Mouse (Mus musculus): ENCODE results near the gene Map2k7. TPM values are rescaled to one million over a fixed set of nuclear protein-coding genes. Genes with fewer than 3 reads are reported as not detected.

The Map2k7 gene
- polyA plus RNA-seq, 1 experiment = 73.2 TPM

DNA sequence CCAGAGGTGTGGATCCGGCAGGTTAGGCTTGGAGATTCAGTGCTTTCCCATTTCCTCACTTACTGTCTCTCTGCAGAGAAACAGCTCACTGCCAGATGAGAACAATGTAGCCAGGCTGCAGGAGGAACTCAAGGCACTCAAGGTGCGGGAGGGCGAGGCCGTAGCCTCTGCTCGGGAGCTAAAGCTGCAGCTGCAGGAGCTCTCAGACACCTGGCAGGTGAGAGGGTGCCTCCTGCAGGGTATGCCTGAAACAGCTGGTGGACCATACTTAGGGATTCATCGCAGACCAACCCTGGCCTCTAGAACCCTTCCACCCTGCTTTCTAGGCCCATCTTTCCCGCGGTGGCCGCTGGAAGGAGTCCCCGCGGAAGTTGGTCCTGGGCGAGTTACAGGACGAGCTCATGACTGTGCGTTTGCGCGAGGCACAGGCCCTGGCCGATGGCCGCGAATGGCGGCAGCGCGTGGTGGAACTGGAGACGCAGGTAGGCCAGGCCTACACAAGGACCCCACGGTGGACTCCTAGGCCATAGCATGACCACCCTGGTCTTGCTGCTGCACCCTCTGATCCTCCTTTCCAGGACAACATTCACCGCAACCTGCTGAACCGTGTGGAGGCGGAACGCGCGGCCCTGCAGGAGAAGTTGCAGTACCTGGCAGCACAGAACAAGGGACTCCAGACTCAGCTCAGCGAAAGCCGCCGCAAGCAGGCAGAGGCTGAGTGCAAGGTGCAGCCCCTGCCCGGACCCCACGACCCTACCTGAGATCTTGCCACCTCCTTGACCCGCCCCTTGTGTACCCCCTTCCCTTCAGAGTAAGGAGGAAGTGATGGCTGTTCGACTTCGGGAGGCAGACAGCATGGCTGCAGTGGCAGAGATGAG lies 33.1 kb upstream of the Map2k7 start:
- WGBS = 88% methylated on average over 38 of the region's 38 CpGs

DNA sequence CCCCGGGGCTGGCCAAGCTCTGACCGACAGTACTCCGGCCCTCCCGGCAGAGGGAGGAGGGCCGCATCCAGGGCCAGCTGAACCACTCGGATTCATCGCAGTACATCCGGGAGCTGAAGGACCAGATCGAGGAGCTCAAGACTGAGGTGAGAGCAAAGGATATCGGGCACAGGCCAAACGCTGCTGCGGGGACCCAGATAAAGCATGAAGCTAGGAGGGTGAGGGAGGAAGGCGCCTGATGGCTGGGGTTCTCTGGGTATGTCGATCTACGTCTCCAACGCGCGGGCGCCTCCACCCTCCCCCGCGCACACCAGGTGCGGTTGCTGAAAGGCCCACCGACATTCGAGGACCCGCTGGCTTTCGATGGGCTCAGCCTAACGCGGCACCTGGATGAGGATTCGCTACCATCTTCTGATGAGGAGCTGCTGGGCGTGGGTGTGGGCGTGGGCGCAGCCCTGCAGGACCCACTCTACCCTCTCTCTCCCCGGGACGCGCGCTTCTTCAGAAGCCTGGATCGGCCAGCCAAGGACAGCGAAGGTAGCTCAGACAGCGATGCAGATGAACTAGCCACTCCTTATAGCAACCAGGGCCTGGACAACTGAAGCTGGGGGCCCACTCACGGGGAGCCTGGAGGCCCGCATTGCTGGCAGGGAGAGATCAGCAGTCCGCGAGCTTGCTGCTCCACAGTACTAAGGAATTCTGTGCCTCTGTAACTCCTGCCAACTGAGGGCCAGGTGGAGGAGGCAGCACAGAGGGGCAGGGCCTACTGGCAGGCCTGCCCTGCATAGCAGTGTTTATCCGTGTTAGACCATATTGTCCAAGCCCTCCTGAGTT lies 32.1 kb upstream of the Map2k7 start:
- H3K27me3 ChIP-seq (ENCODE audit: control insufficient read depth, insufficient read depth, low read length) = no peaks in the 10 kb centered on the region
- 86% methylated on average over 44 of the region's 44 CpGs for WGBS
- TF ChIP-seq POLR2A (IDR thresholded peaks at IDR 0.05; ENCODE audit: control insufficient read depth, extremely low read depth, insufficient read depth, low read length, poor library complexity) = no peak
- TF ChIP-seq CTCF (IDR thresholded peaks at IDR 0.05; ENCODE audit: borderline replicate concordance, control insufficient read depth, extremely low read depth, insufficient read depth, low read length, poor library complexity) = no peak
- H3K4me3 ChIP-seq (ENCODE audit: control insufficient read depth, insufficient read depth, low read length) = no peak overlapping the region
- no peak for DNase-seq
- H3K36me3 ChIP-seq (ENCODE audit: control insufficient read depth, insufficient read depth, low read length) = no peaks in the 10 kb centered on the region
- H3K4me1 ChIP-seq (replicated peaks; ENCODE audit: control insufficient read depth, insufficient read depth, low read length) = no peaks in the 10 kb centered on the region
- H3K27ac ChIP-seq (ENCODE audit: control insufficient read depth, insufficient read depth, low read length) = no peak overlapping the region

More for the DNA sequence above, 33.1 kb upstream of the Map2k7 start:
- no peaks in the 10 kb centered on the region for H3K4me1 ChIP-seq (replicated peaks; ENCODE audit: control insufficient read depth, insufficient read depth, low read length)
- H3K27me3 ChIP-seq (ENCODE audit: control insufficient read depth, insufficient read depth, low read length) = no peaks in the 10 kb centered on the region
- no peaks in the 10 kb centered on the region for H3K36me3 ChIP-seq (ENCODE audit: control insufficient read depth, insufficient read depth, low read length)
- no peak overlapping the region for H3K4me3 ChIP-seq (ENCODE audit: control insufficient read depth, insufficient read depth, low read length)
- no peak for DNase-seq
- no peak for TF ChIP-seq POLR2A (IDR thresholded peaks at IDR 0.05; ENCODE audit: control insufficient read depth, extremely low read depth, insufficient read depth, low read length, poor library complexity)
- TF ChIP-seq CTCF (IDR thresholded peaks at IDR 0.05; ENCODE audit: borderline replicate concordance, control insufficient read depth, extremely low read depth, insufficient read depth, low read length, poor library complexity) = no peak
- no peak overlapping the region for H3K27ac ChIP-seq (ENCODE audit: control insufficient read depth, insufficient read depth, low read length)

DNA sequence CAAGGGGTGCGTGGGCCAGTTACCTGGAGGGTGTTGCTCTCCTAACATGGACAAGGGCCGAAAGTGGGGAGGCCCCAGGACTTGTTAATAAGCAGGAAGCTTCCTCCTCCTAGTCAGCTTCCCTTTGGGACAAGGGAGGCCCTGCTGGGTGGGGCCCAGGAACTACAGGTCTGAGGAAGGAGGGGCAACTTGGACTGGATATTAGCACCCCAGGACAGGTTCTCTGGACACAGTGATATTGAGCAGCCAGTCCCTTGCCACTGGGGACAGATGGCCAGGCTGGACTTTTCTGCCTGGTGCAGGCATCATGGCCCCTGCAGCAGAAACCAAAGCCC lies 31.6 kb upstream of the Map2k7 start:
- no peak for TF ChIP-seq CTCF (IDR thresholded peaks at IDR 0.05; ENCODE audit: borderline replicate concordance, control insufficient read depth, extremely low read depth, insufficient read depth, low read length, poor library complexity)
- Histone ChIP-seq H3K4me3 (ENCODE audit: control insufficient read depth, insufficient read depth, low read length) (no peak overlapping the region), H3K27ac (ENCODE audit: control insufficient read depth, insufficient read depth, low read length) (no peak overlapping the region), H3K4me1 (replicated peaks; ENCODE audit: control insufficient read depth, insufficient read depth, low read length) (no peaks in the 10 kb centered on the region), H3K27me3 (ENCODE audit: control insufficient read depth, insufficient read depth, low read length) (no peaks in the 10 kb centered on the region), H3K36me3 (ENCODE audit: control insufficient read depth, insufficient read depth, low read length) (no peaks in the 10 kb centered on the region)
- 97% methylated on average over 2 of the region's 2 CpGs for WGBS
- DNase-seq = no peak

DNA sequence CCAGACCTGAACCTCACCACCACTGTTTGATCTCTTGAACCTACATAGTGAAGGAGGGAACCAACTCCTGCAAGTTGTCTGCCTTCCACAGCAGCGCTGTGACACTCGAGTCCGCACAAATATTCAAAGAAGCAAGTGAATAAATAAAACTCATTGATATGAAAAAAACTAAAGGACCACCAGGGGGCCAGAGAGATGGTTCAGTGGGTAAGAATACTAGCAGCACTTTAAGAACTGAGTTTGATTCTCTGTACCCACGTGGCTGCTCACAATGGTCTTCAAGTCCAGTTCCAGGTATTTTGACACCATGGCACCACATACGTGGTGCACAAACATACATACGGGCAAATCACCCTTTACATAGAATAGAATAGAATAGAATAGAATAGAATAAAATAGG lies 27.4 kb upstream of the Map2k7 start:
- DNase-seq = no peak
- Histone ChIP-seq H3K27ac (ENCODE audit: control insufficient read depth, insufficient read depth, low read length) (no peak overlapping the region), H3K4me3 (ENCODE audit: control insufficient read depth, insufficient read depth, low read length) (no peak overlapping the region), H3K4me1 (replicated peaks; ENCODE audit: control insufficient read depth, insufficient read depth, low read length) (peaks cover 25% of the 10 kb centered on the region), H3K36me3 (ENCODE audit: control insufficient read depth, insufficient read depth, low read length) (no peaks in the 10 kb centered on the region), H3K27me3 (ENCODE audit: control insufficient read depth, insufficient read depth, low read length) (peaks cover 4% of the 10 kb centered on the region; the same call in 1 of the 2 replicates)
- TF ChIP-seq POLR2A (IDR thresholded peaks at IDR 0.05; ENCODE audit: control insufficient read depth, extremely low read depth, insufficient read depth, low read length, poor library complexity) (no peak), CTCF (IDR thresholded peaks at IDR 0.05; ENCODE audit: borderline replicate concordance, control insufficient read depth, extremely low read depth, insufficient read depth, low read length, poor library complexity) (no peak)
- WGBS = 86% methylated on average over 6 of the region's 6 CpGs

DNA sequence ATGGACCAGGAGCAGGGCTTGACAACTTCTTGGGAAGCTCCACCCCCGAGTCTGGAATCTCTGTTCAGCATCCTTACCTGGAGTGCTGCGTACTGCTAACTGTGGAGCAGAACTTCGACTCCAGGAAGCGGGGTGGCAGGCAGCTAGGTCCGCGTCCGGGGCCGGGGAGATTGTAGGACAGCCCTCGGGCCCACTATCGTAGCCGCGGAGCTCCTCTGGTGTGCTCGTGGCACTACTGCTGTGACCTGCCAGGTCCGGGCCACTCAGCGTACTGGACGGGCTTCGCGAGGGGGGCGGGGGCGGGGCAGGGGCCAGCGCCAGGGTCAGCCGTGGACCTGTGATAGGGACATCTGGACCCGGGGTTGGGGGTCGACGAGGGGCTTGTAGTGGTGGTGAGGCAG lies 25.7 kb upstream of the Map2k7 start:
- DNase-seq = no peak
- WGBS = under 1% methylated on average over 24 of the region's 25 CpGs
- Histone ChIP-seq H3K27ac (ENCODE audit: control insufficient read depth, insufficient read depth, low read length) (no peak overlapping the region), H3K27me3 (ENCODE audit: control insufficient read depth, insufficient read depth, low read length) (peaks cover 10% of the 10 kb centered on the region; the same call in 1 of the 2 replicates), H3K36me3 (ENCODE audit: control insufficient read depth, insufficient read depth, low read length) (no peaks in the 10 kb centered on the region), H3K4me1 (replicated peaks; ENCODE audit: control insufficient read depth, insufficient read depth, low read length) (peaks cover 31% of the 10 kb centered on the region), H3K4me3 (ENCODE audit: control insufficient read depth, insufficient read depth, low read length) (peak overlapping the region; percentile 43)
- TF ChIP-seq POLR2A (IDR thresholded peaks at IDR 0.05; ENCODE audit: control insufficient read depth, extremely low read depth, insufficient read depth, low read length, poor library complexity) (no peak), CTCF (IDR thresholded peaks at IDR 0.05; ENCODE audit: borderline replicate concordance, control insufficient read depth, extremely low read depth, insufficient read depth, low read length, poor library complexity) (no peak)

DNA sequence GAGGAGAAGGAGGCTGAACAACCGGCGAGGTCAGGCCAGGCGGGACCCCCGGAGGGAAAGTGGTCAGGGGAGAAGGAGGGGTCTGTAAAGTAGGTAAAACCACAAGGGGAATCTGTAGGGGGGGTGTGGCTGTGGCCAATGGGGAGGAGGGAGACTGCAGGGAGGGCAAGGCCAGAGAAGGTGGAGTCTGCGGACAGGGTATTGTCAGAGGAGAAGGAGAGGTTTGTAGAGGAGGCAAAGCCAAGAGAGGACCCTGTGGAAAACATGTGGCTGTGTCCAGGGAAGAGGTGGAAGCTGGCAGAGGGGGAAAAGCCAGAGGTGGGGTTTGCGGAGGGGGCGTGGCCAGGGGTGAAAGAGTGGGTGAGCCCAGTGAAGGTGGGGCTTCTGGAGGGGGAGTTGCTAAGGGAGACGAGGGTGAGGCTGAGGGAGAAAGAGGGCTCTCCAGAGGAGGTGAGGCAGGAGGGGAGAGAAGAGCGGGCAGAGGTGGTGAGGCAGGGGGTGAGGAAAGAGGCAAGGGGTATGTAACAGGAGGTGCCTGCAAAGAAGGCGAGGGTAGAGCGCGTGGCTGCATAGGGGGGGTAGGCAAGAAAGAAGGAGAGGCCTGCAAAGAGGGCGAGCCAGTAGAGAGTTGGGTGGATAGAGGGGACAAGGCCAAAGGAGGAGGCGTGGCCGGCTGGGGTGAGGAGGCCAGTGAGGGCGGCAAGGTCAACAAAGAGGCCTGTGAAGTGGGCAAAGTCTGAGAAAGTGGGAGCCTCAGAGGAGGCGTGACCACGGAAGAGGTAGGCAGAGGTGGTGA lies 25.1 kb upstream of the Map2k7 start:
- Histone ChIP-seq H3K27me3 (ENCODE audit: control insufficient read depth, insufficient read depth, low read length) (peaks cover 10% of the 10 kb centered on the region; the same call in 1 of the 2 replicates), H3K27ac (ENCODE audit: control insufficient read depth, insufficient read depth, low read length) (no peak overlapping the region), H3K4me3 (ENCODE audit: control insufficient read depth, insufficient read depth, low read length) (peak overlapping the region; percentile 43), H3K36me3 (ENCODE audit: control insufficient read depth, insufficient read depth, low read length) (no peaks in the 10 kb centered on the region), H3K4me1 (replicated peaks; ENCODE audit: control insufficient read depth, insufficient read depth, low read length) (peaks cover 31% of the 10 kb centered on the region)
- TF ChIP-seq POLR2A (IDR thresholded peaks at IDR 0.05; ENCODE audit: control insufficient read depth, extremely low read depth, insufficient read depth, low read length, poor library complexity) = no peak
- no peak for TF ChIP-seq CTCF (IDR thresholded peaks at IDR 0.05; ENCODE audit: borderline replicate concordance, control insufficient read depth, extremely low read depth, insufficient read depth, low read length, poor library complexity)
- 2% methylated on average over 18 of the region's 18 CpGs for WGBS
- peak; percentile 68 for DNase-seq

All from thymus, adult 2 months (tissue).